Mouse (Mus musculus) hindbrain, embryonic 15.5 days (tissue): ENCODE measurements around the gene Igsf21. TPM values are rescaled to one million over a fixed set of nuclear protein-coding genes. Genes with fewer than 3 reads are reported as not detected.
A peak's percentile ranks its signal among the peaks of the same experiment; 100 is the strongest.

Experiments used
- ATAC-seq: fragments of 200-750 bp; cut with Nextera tagmentation; 2 replicates; pipeline ENCODE4 v1.8.0; 2017; ENCODE audit warnings: low read depth, moderate number of reproducible peaks, moderate TSS enrichment; ENCODE audit not compliant: low FRiP score
- H3K27ac ChIP-seq: fragments of 300-500 bp; sonication (generic); replicated peaks from 2 replicates; pipeline ENCODE4 v1.5.1; 2015; ENCODE audit warnings: mild to moderate bottlenecking, inconsistent platforms
- H3K27me3 ChIP-seq: fragments of 300-500 bp; sonication (generic); 2 replicates; pipeline ENCODE4 v1.6.1; 2015; ENCODE audit warnings: control low read depth, inconsistent platforms
- H3K36me3 ChIP-seq: fragments of 300-500 bp; sonication (generic); 2 replicates; pipeline ENCODE4 v1.6.1; 2015; ENCODE audit warnings: control low read depth, inconsistent platforms
- H3K4me1 ChIP-seq: fragments of 300-500 bp; sonication (generic); replicated peaks from 2 replicates; pipeline ENCODE4 v1.6.1; 2015; ENCODE audit warnings: control low read depth, inconsistent platforms
- H3K4me2 ChIP-seq: fragments of 300-500 bp; sonication (generic); 2 replicates; pipeline ENCODE4 v1.6.1; 2015; ENCODE audit warnings: moderate library complexity, mild to moderate bottlenecking, inconsistent platforms
- H3K4me3 ChIP-seq: fragments of 300-500 bp; sonication (generic); 2 replicates; pipeline ENCODE4 v1.5.1; 2015; ENCODE audit warnings: mild to moderate bottlenecking, inconsistent platforms
- H3K9ac ChIP-seq: fragments of 300-500 bp; sonication (generic); 2 replicates; pipeline ENCODE4 v1.6.1; 2015; ENCODE audit warnings: inconsistent platforms
- H3K9me3 ChIP-seq: fragments of 300-500 bp; sonication (generic); 2 replicates; pipeline ENCODE4 v1.6.1; 2016; ENCODE audit warnings: control low read depth, inconsistent platforms
- WGBS: fragments of 180-500 bp; shearing (Covaris S2); methylation state at CpG from one replicate; pipeline ENCODE4 v1.1.7; 2015; 5-methylcytosine and 5-hydroxymethylcytosine counted together
- polyA plus RNA-seq: library from polyadenylated mRNA; unstranded; fragments of >200 nt; fragmentation: Nextera tagmentation; extraction: Ambion mirVana; gene quantifications from 2 replicates; pipeline ENCODE4 v1.2.1, GENCODE M21; 2015

The Igsf21 gene
- polyA plus RNA-seq, 1 experiment from 2014 or later, result 102 TPM

DNA sequence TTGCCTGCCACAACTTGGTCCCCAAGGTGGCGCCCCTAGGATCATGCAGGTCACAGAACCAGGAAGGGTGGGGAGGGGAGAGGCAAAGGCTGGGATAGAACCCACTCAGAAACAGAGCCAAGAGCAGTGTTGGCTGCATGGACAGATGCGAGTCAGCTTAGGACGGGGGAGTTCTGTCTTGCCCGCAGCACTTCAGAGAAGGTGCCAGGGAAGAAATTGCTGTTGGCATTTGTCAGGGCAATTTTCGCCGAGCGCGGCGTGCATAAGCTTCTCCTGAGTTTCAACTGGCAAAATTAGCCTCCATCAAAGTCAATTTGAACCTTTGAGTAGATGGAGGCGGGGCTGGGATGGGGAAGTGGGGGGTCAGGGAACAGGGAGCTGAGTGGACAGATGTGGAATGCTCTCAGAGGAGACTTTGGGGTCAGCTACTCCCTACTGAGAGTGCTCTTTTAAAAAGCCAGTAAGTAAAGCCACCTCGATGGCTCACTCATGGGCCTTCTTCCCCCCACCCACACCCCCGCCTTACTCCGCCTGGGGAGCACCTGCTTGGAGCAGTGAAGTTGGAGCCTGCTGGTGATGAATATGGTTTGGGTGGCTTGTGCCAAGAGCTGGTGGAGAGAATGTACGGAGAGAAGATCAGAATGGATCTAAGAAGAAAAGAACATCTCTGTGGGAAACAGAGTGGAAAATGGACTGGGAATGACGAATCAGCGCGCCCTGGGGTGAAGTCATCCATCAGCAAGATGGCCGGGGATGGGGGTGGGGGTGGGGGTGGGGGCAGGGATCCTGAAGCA, 12.0 kb downstream of the Igsf21 start:
- WGBS, result 47% methylated on average over 18 of the region's 18 CpGs
- H3K9me3 ChIP-seq, result no peaks in the 10 kb centered on the region
- no peak overlapping the region for H3K4me2 ChIP-seq
- H3K4me1 ChIP-seq, result peaks cover 26% of the 10 kb centered on the region
- ATAC-seq, result no peak
- H3K27ac ChIP-seq, result no peak overlapping the region
- H3K4me3 ChIP-seq, result no peak overlapping the region
- H3K9ac ChIP-seq, result no peak overlapping the region
- no peaks in the 10 kb centered on the region for H3K27me3 ChIP-seq
- H3K36me3 ChIP-seq, result no peaks in the 10 kb centered on the region

GRCm38 (mm10) chr4:140227837-140228236, 18.7 kb downstream of the Igsf21 start:
- H3K4me1 ChIP-seq, result peaks cover 18% of the 10 kb centered on the region
- WGBS, result 48% methylated on average over 5 of the region's 7 CpGs
- H3K9ac ChIP-seq, result no peak overlapping the region
- ATAC-seq, result no peak
- H3K27ac ChIP-seq, result no peak overlapping the region
- no peak overlapping the region for H3K4me3 ChIP-seq
- no peak overlapping the region for H3K4me2 ChIP-seq
- no peaks in the 10 kb centered on the region for H3K36me3 ChIP-seq
- no peaks in the 10 kb centered on the region for H3K27me3 ChIP-seq
- H3K9me3 ChIP-seq, result no peaks in the 10 kb centered on the region

DNA sequence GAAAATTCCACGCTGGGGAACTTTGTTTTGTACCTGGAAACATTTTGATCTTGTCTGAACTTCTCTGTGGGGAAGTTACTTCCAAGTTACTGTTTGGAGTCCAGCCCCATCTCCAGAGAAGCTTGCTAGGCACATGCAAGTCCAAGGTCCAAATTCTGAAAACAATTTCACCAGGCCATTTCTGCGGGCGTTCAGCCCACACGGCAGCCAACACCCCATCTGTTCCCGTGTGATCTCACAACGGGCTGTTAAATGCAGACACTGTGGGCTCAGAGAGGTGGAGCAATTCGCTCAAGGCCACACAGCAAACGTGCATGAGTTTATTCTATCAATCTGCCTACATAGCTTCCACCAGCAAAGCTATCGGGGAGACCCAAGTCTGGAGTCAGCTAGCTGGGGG, 21.4 kb downstream of the Igsf21 start:
- Histone ChIP-seq H3K27ac (no peak overlapping the region), H3K9ac (no peak overlapping the region), H3K27me3 (no peaks in the 10 kb centered on the region), H3K9me3 (no peaks in the 10 kb centered on the region), H3K36me3 (no peaks in the 10 kb centered on the region), H3K4me2 (no peak overlapping the region), H3K4me3 (no peak overlapping the region), H3K4me1 (peaks cover 38% of the 10 kb centered on the region)
- WGBS, result 76% methylated on average over 9 of the region's 9 CpGs
- no peak for ATAC-seq

GRCm38 (mm10) chr4:140224451-140224850, 22.1 kb downstream of the Igsf21 start:
- 74% methylated on average over 7 of the region's 7 CpGs for WGBS

DNA sequence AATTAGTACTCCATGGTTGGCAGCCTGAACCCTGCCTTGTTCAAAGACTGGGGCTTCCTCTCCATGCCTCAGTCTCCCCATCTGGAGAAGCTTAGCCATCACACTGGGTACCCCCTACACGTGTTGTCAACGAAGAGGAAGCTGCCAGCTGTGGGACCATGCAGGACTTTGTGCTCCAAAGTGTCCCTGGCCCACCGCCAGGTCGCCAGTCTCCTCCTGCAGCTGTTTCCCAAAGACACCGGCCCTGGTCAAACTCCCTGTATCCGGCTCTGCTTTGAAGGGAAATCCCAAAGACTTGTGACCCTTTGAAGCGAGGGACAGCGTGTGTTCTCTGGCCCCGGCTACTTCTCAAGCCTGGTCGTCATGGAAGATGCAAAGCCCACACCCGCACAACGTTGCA, 23.5 kb downstream of the Igsf21 start:
- Histone ChIP-seq H3K9ac (no peak overlapping the region), H3K27me3 (no peaks in the 10 kb centered on the region), H3K9me3 (no peaks in the 10 kb centered on the region), H3K4me2 (no peak overlapping the region), H3K27ac (no peak overlapping the region), H3K4me3 (no peak overlapping the region), H3K4me1 (peaks cover 50% of the 10 kb centered on the region), H3K36me3 (no peaks in the 10 kb centered on the region)
- no peak for ATAC-seq
- 53% methylated on average over 12 of the region's 12 CpGs for WGBS

More at GRCm38 (mm10) chr4:140224451-140224850, 22.1 kb downstream of the Igsf21 start:
- no peak overlapping the region for H3K4me3 ChIP-seq
- no peaks in the 10 kb centered on the region for H3K9me3 ChIP-seq
- peaks cover 42% of the 10 kb centered on the region for H3K4me1 ChIP-seq
- ATAC-seq, result 0 out of 2 replicates have a peak, but pooled peaks have one; percentile 13
- no peaks in the 10 kb centered on the region for H3K27me3 ChIP-seq
- no peak overlapping the region for H3K27ac ChIP-seq
- H3K9ac ChIP-seq, result no peak overlapping the region
- no peak overlapping the region for H3K4me2 ChIP-seq
- H3K36me3 ChIP-seq, result no peaks in the 10 kb centered on the region

DNA sequence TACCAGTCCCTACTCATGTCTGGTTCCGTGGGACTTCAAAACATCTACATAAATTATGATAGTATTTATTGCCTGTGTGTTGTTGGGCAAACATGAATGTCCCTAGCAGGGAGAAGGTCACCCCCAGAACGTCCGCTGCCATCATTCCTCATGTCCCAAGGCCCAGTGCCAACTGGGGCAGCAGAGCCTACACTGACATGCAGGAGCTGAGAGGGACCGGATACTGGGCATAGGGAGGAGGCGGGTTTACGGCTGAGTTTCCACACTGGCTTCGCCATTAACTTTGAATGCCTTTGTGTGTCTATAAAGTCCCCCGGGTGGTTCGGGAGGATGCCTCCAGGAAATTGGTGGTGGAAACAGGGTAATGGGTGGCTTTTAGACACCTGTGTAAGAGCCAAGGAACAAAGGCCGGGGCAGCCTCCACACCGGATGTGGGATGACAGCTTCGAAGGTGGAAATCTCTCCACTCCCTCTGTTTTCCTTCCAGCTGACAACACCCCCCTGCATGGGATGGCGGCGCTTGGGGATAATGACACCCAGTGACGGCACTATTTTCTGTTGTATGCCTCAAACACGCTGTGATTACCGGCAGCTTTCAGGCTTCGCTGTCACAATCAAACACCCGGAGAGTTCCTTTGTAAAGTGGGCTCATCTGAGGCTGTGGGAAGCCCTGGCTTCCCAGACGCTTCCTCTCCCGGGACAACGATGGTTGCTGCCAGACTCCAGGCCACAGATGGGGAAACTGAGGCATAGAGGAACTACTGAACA, 26.1 kb downstream of the Igsf21 start:
- Histone ChIP-seq H3K27me3 (no peaks in the 10 kb centered on the region), H3K4me3 (no peak overlapping the region), H3K4me1 (peaks cover 52% of the 10 kb centered on the region), H3K4me2 (no peak overlapping the region), H3K36me3 (no peaks in the 10 kb centered on the region), H3K9ac (no peak overlapping the region), H3K9me3 (no peaks in the 10 kb centered on the region), H3K27ac (no peak overlapping the region)
- WGBS, result 25% methylated on average over 22 of the region's 22 CpGs
- no peak for ATAC-seq

- no peaks in the 10 kb centered on the region for H3K36me3 ChIP-seq
- H3K9me3 ChIP-seq, result no peaks in the 10 kb centered on the region
- no peak overlapping the region for H3K9ac ChIP-seq
- peaks cover 63% of the 10 kb centered on the region for H3K4me1 ChIP-seq
- no peaks in the 10 kb centered on the region for H3K27me3 ChIP-seq
- 35% methylated on average over 17 of the region's 17 CpGs for WGBS
- no peak overlapping the region for H3K4me3 ChIP-seq
- H3K4me2 ChIP-seq, result no peak overlapping the region
- H3K27ac ChIP-seq, result peak overlapping the region; percentile 59
- ATAC-seq, result peak; percentile 28; the same call in 1 of the 2 replicates
These were observed 27.4 kb downstream of the Igsf21 start for GRCm38 (mm10) chr4:140218853-140219852.

DNA sequence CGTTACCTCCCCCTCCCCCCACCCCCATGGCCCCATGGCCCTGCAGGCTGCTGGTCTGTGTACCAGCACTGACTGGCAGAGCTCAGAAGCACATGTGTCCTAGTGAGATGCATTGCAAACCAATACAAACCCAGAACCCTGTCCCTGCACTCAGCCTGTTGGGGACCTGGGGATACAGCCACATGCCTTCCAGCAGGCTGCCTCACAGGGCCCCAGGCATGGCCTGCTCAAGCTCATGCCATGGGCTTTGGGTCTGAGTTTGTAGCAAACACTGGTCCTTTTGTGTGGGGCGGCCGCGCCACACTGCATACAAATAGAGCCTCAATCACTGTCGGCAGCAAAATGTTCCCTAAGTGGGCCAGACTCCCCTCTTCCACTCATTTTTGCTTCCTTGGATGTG, 28.2 kb downstream of the Igsf21 start:
- peaks cover 64% of the 10 kb centered on the region for H3K4me1 ChIP-seq
- H3K9me3 ChIP-seq, result no peaks in the 10 kb centered on the region
- peak; percentile 51 for ATAC-seq
- no peak overlapping the region for H3K9ac ChIP-seq
- H3K4me2 ChIP-seq, result no peak overlapping the region
- WGBS, result 34% methylated on average over 5 of the region's 5 CpGs
- H3K27me3 ChIP-seq, result no peaks in the 10 kb centered on the region
- H3K27ac ChIP-seq, result peak overlapping the region; percentile 59
- no peaks in the 10 kb centered on the region for H3K36me3 ChIP-seq
- H3K4me3 ChIP-seq, result no peak overlapping the region

DNA sequence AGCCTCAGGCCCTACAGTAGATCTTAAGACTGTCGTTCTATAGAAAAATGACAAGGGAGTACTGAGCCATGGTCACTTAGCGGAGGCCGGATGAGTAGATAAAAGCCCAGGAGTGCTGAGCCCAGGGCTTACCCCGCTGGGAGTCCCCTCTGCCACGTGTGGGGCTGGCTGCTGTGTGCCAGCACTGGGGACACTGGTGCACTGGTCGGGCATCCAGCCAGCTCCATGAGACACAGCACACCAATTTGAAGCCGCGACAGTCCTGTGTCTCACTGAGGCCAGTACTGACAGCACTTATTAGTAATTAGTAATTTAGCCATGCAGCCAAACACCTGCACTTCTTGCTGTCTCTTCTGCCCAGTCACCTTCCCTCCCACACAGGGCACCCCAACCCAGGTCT, 28.6 kb downstream of the Igsf21 start:
- Histone ChIP-seq H3K4me2 (no peak overlapping the region), H3K9me3 (no peaks in the 10 kb centered on the region), H3K27ac (peak overlapping the region; percentile 59), H3K36me3 (no peaks in the 10 kb centered on the region), H3K9ac (no peak overlapping the region), H3K4me1 (peaks cover 61% of the 10 kb centered on the region), H3K27me3 (no peaks in the 10 kb centered on the region), H3K4me3 (no peak overlapping the region)
- 0 out of 2 replicates have a peak, but pooled peaks have one; percentile 3 for ATAC-seq
- 37% methylated on average over 8 of the region's 8 CpGs for WGBS

DNA sequence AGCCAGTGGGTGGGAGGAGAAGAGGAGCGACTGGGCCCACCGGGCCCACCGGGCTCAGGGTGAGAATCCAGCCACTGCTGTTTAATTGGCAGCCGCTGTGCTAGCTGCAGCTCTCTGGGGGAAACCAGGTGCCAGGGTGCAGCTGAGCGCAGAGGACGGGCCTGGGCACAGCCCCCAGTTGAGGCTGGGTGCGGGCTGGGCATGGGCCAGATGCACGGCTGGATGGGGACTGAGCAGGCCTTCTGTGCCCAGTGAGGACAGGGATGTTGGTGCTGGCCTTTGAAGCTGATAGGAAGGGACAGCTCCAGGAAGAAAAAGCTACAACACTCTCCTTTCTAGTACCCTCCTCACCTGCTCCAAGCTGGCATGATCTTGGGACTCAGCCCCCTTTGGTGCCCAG, 30.5 kb downstream of the Igsf21 start:
- H3K36me3 ChIP-seq, result no peaks in the 10 kb centered on the region
- ATAC-seq, result no peak
- H3K4me2 ChIP-seq, result no peak overlapping the region
- H3K9me3 ChIP-seq, result no peaks in the 10 kb centered on the region
- no peak overlapping the region for H3K27ac ChIP-seq
- H3K27me3 ChIP-seq, result no peaks in the 10 kb centered on the region
- H3K9ac ChIP-seq, result no peak overlapping the region
- 73% methylated on average over 8 of the region's 8 CpGs for WGBS
- no peak overlapping the region for H3K4me3 ChIP-seq
- peaks cover 51% of the 10 kb centered on the region for H3K4me1 ChIP-seq

- no peak overlapping the region for H3K4me3 ChIP-seq
- no peaks in the 10 kb centered on the region for H3K36me3 ChIP-seq
- peaks cover 48% of the 10 kb centered on the region for H3K4me1 ChIP-seq
- H3K4me2 ChIP-seq, result no peak overlapping the region
- H3K27me3 ChIP-seq, result no peaks in the 10 kb centered on the region
- no peak for ATAC-seq
- WGBS, result 74% methylated on average over 9 of the region's 9 CpGs
- H3K9me3 ChIP-seq, result no peaks in the 10 kb centered on the region
- no peak overlapping the region for H3K27ac ChIP-seq
- no peak overlapping the region for H3K9ac ChIP-seq
These were observed 31.4 kb downstream of the Igsf21 start for GRCm38 (mm10) chr4:140215205-140215604.
